Mouse (Mus musculus): Measurements from ENCODE around the gene Vmn1r113. TPM values are rescaled to one million over a fixed set of nuclear protein-coding genes. Genes with fewer than 3 reads are reported as not detected.
"Not testable (repeated sequence)": the region's sequence is repeated elsewhere in the genome, so short reads cannot be mapped to it uniquely, and the experiment has no call there.

Gene Vmn1r113
- polyA plus RNA-seq (2015; fragmentation: Nextera tagmentation; extraction: Ambion mirVana): not detected in 2 replicates

DNA sequence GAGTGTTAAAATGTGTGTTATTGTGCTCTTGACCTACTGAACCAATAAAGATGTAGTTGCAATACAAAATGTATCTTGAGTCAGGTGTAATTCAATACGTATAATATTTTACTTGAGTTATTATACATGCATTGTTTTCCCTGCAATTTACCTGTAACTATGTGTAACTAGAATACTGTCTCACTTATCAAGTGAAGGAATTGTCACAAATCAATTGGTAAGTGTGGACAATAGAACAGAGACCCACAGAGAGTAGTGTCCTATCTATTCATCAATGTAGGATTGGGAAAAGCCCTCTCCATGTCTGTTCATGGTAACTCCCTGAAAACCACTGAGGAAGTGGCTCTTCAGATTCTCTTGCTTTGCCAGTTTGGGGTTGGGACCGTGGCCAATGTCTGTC is at the start of gene Vmn1r113:
TSS of gene Vmn1r113 (plus strand) at position 301 of the 400 bp plus-strand sequence.
- H3K4me1 ChIP-seq; H3K4me3 ChIP-seq; H3K36me3 ChIP-seq; H3K9ac ChIP-seq; H3K4me2 ChIP-seq; ATAC-seq (ENCODE audit: extremely low read depth, insufficient number of reproducible peaks, low FRiP score, low TSS enrichment); H3K9me3 ChIP-seq; H3K27me3 ChIP-seq (replicated peaks); H3K27ac ChIP-seq (replicated peaks): not testable (repeated sequence)
- WGBS: 46% methylated on average over 2 of the region's 2 CpGs

DNA sequence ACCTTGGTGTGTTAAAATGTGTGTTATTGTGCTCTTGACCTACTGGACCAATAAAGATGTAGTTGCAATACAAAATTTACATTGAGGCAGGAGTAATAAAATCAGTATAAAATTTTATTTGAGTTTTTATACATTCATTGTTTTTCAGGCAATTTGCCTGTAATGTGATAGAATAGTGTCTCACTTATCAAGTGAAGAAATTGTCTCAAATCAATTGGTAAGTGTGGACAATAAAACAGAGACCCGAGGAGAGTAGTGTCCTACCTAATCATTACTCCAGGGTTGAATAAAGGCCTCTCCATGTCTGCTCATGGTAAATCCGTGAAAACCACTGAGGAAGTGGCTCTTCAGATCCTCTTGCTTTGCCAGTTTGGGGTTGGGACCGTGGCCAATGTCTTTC is 16.2 kb upstream of the Vmn1r113 start, which contains the start of gene Vmn1r112:
TSS of gene Vmn1r112 (plus strand) at position 301 of the 400 bp plus-strand sequence.
- H3K9ac ChIP-seq; H3K36me3 ChIP-seq; H3K4me3 ChIP-seq; H3K27ac ChIP-seq (replicated peaks); ATAC-seq (ENCODE audit: extremely low read depth, insufficient number of reproducible peaks, low FRiP score, low TSS enrichment); H3K4me2 ChIP-seq; H3K9me3 ChIP-seq; H3K4me1 ChIP-seq; H3K27me3 ChIP-seq (replicated peaks): not testable (repeated sequence)
- WGBS: no CpG with 5 or more reads among the region's 3 CpGs

DNA sequence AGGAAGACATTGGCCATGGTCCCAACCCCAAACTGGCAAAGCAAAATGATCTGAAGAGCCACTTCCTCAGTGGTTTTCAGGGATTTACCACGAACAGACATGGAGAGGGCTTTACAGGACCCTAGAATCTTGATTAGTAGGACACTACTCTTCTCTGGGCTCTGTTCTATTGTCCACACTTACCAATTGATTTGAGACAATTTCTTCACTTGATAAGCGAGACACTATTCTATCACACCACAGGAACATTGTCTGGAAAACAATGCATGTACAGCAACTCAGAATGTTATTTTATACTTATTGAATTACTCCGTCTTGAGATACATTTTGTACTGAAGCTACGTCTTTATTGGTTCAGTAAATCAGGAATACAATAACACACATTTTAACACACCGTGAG is 25.0 kb downstream of the Vmn1r113 start, which contains the start of gene Vmn1r114:
TSS of gene Vmn1r114 (minus strand) at position 101 of the 400 bp plus-strand sequence.
- not testable (repeated sequence) for H3K4me3 ChIP-seq; H3K9ac ChIP-seq; ATAC-seq (ENCODE audit: extremely low read depth, insufficient number of reproducible peaks, low FRiP score, low TSS enrichment); H3K9me3 ChIP-seq; H3K4me1 ChIP-seq; H3K27me3 ChIP-seq (replicated peaks); H3K27ac ChIP-seq (replicated peaks); H3K4me2 ChIP-seq; H3K36me3 ChIP-seq
- WGBS: no CpG with 5 or more reads among the region's 5 CpGs

Other genes with a start within 250 kb of the Vmn1r113 start
- gene Gm5726, start 241.5 kb upstream of the Vmn1r113 start, polyA plus RNA-seq (2015; fragmentation: Nextera tagmentation; extraction: Ambion mirVana): not detected in 2 replicates
- gene Gm4141, start 211.0 kb upstream of the Vmn1r113 start, polyA plus RNA-seq (2015; fragmentation: Nextera tagmentation; extraction: Ambion mirVana): not detected in 2 replicates
- gene Gm4513, start 188.3 kb upstream of the Vmn1r113 start, polyA plus RNA-seq (2015; fragmentation: Nextera tagmentation; extraction: Ambion mirVana): not detected in 2 replicates
- gene Vmn1r107, start 118.4 kb upstream of the Vmn1r113 start, polyA plus RNA-seq (2015; fragmentation: Nextera tagmentation; extraction: Ambion mirVana): not detected in 2 replicates
- gene Vmn1r111, start 84.1 kb upstream of the Vmn1r113 start, polyA plus RNA-seq (2015; fragmentation: Nextera tagmentation; extraction: Ambion mirVana): not detected in 2 replicates
- gene Gm10668, start 56.7 kb upstream of the Vmn1r113 start, polyA plus RNA-seq (2015; fragmentation: Nextera tagmentation; extraction: Ambion mirVana): not detected in 2 replicates
- not detected in 2 replicates for gene Vmn1r112, start 16.1 kb upstream of the Vmn1r113 start, polyA plus RNA-seq (2015; fragmentation: Nextera tagmentation; extraction: Ambion mirVana)
- not detected in 2 replicates for gene Vmn1r114, start 24.9 kb downstream of the Vmn1r113 start, polyA plus RNA-seq (2015; fragmentation: Nextera tagmentation; extraction: Ambion mirVana)
- not detected in 2 replicates for gene Vmn1r115, start 57.7 kb downstream of the Vmn1r113 start, polyA plus RNA-seq (2015; fragmentation: Nextera tagmentation; extraction: Ambion mirVana)
- not detected in 2 replicates for gene Vmn1r116, start 85.0 kb downstream of the Vmn1r113 start, polyA plus RNA-seq (2015; fragmentation: Nextera tagmentation; extraction: Ambion mirVana)
- gene Vmn1r117, start 96.8 kb downstream of the Vmn1r113 start, polyA plus RNA-seq (2015; fragmentation: Nextera tagmentation; extraction: Ambion mirVana): not detected in 2 replicates
- gene Vmn1r118, start 125.1 kb downstream of the Vmn1r113 start, polyA plus RNA-seq (2015; fragmentation: Nextera tagmentation; extraction: Ambion mirVana): not detected in 2 replicates
- gene Vmn1r119, start 225.2 kb downstream of the Vmn1r113 start, polyA plus RNA-seq (2015; fragmentation: Nextera tagmentation; extraction: Ambion mirVana): not detected in 2 replicates